Mouse (Mus musculus) embryonic fibroblast, embryonic 13.5 days (primary cell): ENCODE measurements around the gene Ghsr. TPM values are rescaled to one million over a fixed set of nuclear protein-coding genes. Genes with fewer than 3 reads are reported as not detected.

ENCODE experiments used
- H3K27ac ChIP-seq: 2 replicates; pipeline ENCODE4 v1.5.1; 2012; ENCODE audit warnings: low read length, control low read depth, inconsistent platforms; ENCODE audit not compliant: insufficient read depth
- H3K4me1 ChIP-seq: 2 replicates; pipeline ENCODE4 v1.6.1; 2011; ENCODE audit warnings: low read length; ENCODE audit not compliant: control insufficient read depth, insufficient read depth
- H3K4me3 ChIP-seq: 2 replicates; pipeline ENCODE4 v1.5.1; 2011; ENCODE audit warnings: mild to moderate bottlenecking, control low read depth, low read length; ENCODE audit not compliant: insufficient read depth
- CTCF ChIP-seq: IDR thresholded peaks from 2 replicates; pipeline ENCODE4 v1.5.1; 2011; ENCODE audit warnings: mild to moderate bottlenecking, control low read depth, low read length, moderate library complexity, borderline replicate concordance; ENCODE audit not compliant: insufficient read depth
- POLR2A ChIP-seq: IDR thresholded peaks from 2 replicates; pipeline ENCODE4 v1.6.1; 2011; ENCODE audit warnings: low read depth, mild to moderate bottlenecking, control low read depth, low read length, moderate library complexity
- polyA plus RNA-seq: library from polyadenylated mRNA; stranded (reverse); fragments of >200 nt; gene quantifications from 2 replicates; pipeline ENCODE4 v1.2.4, GENCODE M21; 2011; ENCODE audit warnings: low read depth; ENCODE audit not compliant: missing spikeins, insufficient read length

The Ghsr gene
- polyA plus RNA-seq = not detected in 2 replicates

- Histone ChIP-seq H3K4me1 (no peaks in the 10 kb centered on the region), H3K4me3 (no peak within 1 kb of the TSS), H3K27ac (no peak within 1 kb of the TSS)
- TF ChIP-seq POLR2A = no peak
Measured at GRCm38 (mm10) chr3:27371276-27371621, at the start of gene Ghsr. Gene Ghsr (plus strand): TSS chr3:27371351.

DNA sequence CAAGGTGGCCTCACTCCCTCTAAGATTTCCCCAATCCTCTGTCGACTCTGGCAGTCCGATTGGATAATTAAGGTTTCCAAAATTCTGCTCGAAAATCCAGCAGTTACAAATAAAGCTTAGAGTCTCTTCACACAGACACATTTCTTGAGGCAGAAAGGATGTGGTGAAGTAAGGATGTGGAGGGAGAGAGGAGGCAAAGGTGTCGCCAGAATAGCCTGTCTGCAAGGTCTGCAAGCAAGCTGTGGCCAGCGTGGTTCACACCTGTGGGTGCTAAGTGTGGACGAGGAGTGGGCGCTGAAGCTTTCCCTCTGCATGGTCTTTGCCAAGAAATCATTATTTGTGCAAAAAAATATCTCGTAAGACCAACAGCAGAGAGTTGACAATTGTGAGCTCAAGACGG is 48.6 kb upstream of the Ghsr start:
- TF ChIP-seq POLR2A = no peak
- Histone ChIP-seq H3K4me1 (no peaks in the 10 kb centered on the region), H3K27ac (no peak overlapping the region), H3K4me3 (no peak overlapping the region)

DNA sequence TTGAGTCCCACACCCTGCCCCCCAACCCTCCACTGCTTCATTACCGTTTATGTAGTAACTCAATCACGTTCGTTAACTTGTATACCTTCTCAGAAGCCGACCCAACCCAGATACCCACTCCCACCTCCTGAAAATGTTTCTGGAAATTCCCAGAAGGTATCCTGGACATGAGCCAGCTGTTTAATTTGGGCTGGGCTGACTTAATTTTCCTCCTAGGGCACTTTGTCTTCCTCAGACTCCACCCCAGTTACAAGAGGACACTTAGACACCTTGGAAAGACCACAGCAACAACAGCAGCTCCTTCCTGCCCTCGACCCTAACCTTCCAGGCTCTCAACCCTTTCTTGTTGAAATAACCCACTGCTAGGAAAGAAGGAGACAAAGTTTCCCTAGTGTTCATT is 47.6 kb upstream of the Ghsr start:
- no peak overlapping the region for H3K27ac ChIP-seq
- H3K4me1 ChIP-seq = no peaks in the 10 kb centered on the region
- TF ChIP-seq CTCF (no peak), POLR2A (no peak)
- H3K4me3 ChIP-seq = no peak overlapping the region

- Histone ChIP-seq H3K27ac (no peak overlapping the region), H3K4me1 (no peaks in the 10 kb centered on the region), H3K4me3 (no peak overlapping the region)
- TF ChIP-seq CTCF (no peak), POLR2A (no peak)
Measured at GRCm38 (mm10) chr3:27326633-27327191, 44.4 kb upstream of the Ghsr start.

GRCm38 (mm10) chr3:27330706-27331105 is 40.4 kb upstream of the Ghsr start:
- TF ChIP-seq POLR2A (no peak), CTCF (no peak)
- Histone ChIP-seq H3K27ac (no peak overlapping the region), H3K4me1 (no peaks in the 10 kb centered on the region), H3K4me3 (no peak overlapping the region)

- Histone ChIP-seq H3K27ac (no peak overlapping the region), H3K4me1 (no peaks in the 10 kb centered on the region), H3K4me3 (no peak overlapping the region)
- no peak for TF ChIP-seq CTCF
- TF ChIP-seq POLR2A = no peak
Measured at GRCm38 (mm10) chr3:27338437-27338836, 32.7 kb upstream of the Ghsr start.

GRCm38 (mm10) chr3:27338887-27339286 is 32.3 kb upstream of the Ghsr start:
- Histone ChIP-seq H3K4me3 (no peak overlapping the region), H3K27ac (no peak overlapping the region), H3K4me1 (no peaks in the 10 kb centered on the region)
- TF ChIP-seq POLR2A (no peak), CTCF (no peak)

DNA sequence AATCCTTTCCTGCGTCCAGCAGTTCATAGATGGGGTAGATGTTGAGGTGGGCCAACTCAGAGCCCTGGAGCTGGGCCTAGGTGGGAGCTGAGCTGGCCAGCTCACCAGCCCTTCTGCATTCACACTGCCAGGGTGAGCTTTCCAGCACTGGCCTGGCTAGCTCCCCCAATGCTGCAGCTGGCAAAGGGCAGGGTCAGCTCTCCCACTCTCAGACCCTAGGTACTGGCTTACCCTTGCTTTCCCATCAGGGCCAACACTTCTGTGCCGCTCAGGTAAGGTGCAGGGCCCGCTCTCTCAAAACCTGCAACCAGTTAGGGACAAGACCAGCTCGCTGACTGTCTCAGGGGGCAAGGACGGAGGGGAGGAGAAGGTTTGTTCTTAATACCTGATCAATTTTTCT is 30.4 kb upstream of the Ghsr start:
- no peak overlapping the region for H3K4me3 ChIP-seq
- H3K4me1 ChIP-seq = no peaks in the 10 kb centered on the region
- TF ChIP-seq CTCF = no peak
- H3K27ac ChIP-seq = no peak overlapping the region

DNA sequence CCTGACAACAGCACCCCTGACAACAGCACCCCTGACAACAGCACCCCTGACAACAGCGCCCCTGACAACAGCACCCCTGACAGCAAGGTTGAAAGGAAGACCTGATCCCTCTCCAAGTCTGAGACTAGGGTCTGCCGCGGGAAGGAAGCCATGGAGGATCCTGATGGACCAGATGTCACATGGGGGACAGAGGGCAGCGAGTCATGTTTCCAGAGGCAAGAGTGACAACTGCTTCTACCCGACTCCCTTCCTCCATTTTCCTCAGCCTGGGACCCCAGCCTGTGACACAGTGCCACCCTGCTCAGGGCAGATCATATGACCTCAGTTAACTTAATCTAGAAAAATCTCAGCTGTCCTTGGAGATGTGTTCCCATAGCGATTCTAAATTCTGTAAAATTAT is 28.7 kb upstream of the Ghsr start:
- no peak for TF ChIP-seq POLR2A
- TF ChIP-seq CTCF = no peak
- Histone ChIP-seq H3K27ac (no peak overlapping the region), H3K4me3 (no peak overlapping the region), H3K4me1 (no peaks in the 10 kb centered on the region)

- no peak overlapping the region for H3K27ac ChIP-seq
- TF ChIP-seq POLR2A = no peak
- peak; percentile 48; the same call in 1 of the 2 replicates for TF ChIP-seq CTCF
- no peaks in the 10 kb centered on the region for H3K4me1 ChIP-seq
- no peak overlapping the region for H3K4me3 ChIP-seq
Measured at GRCm38 (mm10) chr3:27345526-27345925, 25.6 kb upstream of the Ghsr start.

DNA sequence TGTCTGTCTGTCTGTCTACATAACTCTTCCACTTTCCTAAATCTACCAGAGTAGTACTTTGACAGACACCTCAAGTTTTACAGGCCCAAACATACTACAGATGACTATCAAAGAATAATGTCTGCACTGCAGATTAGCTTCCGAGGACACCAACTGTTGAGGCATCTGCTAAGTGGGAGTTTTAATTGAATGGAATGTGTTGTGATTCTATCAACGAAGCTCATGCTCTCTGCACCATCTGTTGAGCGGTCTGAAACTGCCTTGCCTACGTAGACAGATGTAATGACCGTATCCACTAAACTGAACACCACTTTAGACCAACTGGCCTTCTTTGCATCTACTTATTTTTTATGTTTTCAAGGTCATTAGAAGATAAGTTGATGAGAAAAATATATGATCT is 22.7 kb upstream of the Ghsr start:
- Histone ChIP-seq H3K4me1 (no peaks in the 10 kb centered on the region), H3K4me3 (no peak overlapping the region), H3K27ac (no peak overlapping the region)
- no peak for TF ChIP-seq POLR2A
- no peak for TF ChIP-seq CTCF

DNA sequence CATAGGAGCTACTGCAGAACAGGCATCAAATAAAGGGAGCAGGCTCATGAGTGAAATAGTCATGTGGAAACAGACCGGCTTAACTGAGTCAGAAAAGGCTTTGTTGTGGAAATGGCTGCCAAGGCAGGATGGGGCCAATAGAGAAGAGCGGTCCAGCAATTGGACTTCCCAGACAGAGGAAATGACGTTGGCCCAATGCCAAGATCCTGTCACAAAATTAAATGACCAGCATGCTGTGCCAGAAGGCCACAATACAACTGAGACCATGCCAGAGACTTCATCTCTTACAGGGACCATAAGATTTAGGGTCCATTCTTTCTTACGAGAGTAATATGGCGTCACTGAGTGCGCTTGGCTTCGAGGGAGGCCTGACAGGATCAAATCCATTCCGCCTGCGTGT is 20.0 kb upstream of the Ghsr start:
- no peak for TF ChIP-seq POLR2A
- no peak for TF ChIP-seq CTCF
- H3K27ac ChIP-seq = no peak overlapping the region
- H3K4me3 ChIP-seq = no peak overlapping the region
- no peaks in the 10 kb centered on the region for H3K4me1 ChIP-seq
